Mouse (Mus musculus) intestine, embryonic 14.5 days (tissue): ENCODE measurements around the gene Ptbp3. TPM values are rescaled to one million over a fixed set of nuclear protein-coding genes. Genes with fewer than 3 reads are reported as not detected.

Experiments used
- ATAC-seq: fragments of 200-750 bp; cut with Nextera tagmentation; replicated peaks from 2 replicates; pipeline ENCODE4 v1.8.0; 2017; ENCODE audit warnings: low read depth, moderate number of reproducible peaks, moderate TSS enrichment, moderate library complexity; ENCODE audit not compliant: low FRiP score, low TSS enrichment
- DNase-seq: peaks from one replicate; pipeline ENCODE4 v3.0.0-alpha.2; 2018; ENCODE audit warnings: low spot score
- H3K27ac ChIP-seq: fragments of 300-500 bp; sonication (generic); 2 replicates; pipeline ENCODE4 v1.5.1; 2014; ENCODE audit warnings: low read depth, mild to moderate bottlenecking, control low read depth
- H3K27me3 ChIP-seq: fragments of 300-500 bp; sonication (generic); replicated peaks from 2 replicates; pipeline ENCODE4 v1.6.1; 2014; ENCODE audit warnings: low read length, control low read depth; ENCODE audit not compliant: control insufficient read depth, insufficient read depth
- H3K36me3 ChIP-seq: fragments of 300-500 bp; sonication (generic); 2 replicates; pipeline ENCODE4 v1.6.1; 2014; ENCODE audit warnings: low read length, control low read depth; ENCODE audit not compliant: control insufficient read depth, insufficient read depth
- H3K4me1 ChIP-seq: fragments of 300-500 bp; sonication (generic); replicated peaks from 2 replicates; pipeline ENCODE4 v1.6.1; 2014; ENCODE audit warnings: low read length, control low read depth, mixed read lengths; ENCODE audit not compliant: control insufficient read depth, insufficient read depth
- H3K4me2 ChIP-seq: fragments of 300-500 bp; sonication (generic); 2 replicates; pipeline ENCODE4 v1.6.1; 2014; ENCODE audit warnings: low read length
- H3K4me3 ChIP-seq: fragments of 300-500 bp; sonication (generic); 2 replicates; pipeline ENCODE4 v1.5.1; 2014; ENCODE audit warnings: low read depth, low read length, control low read depth, mixed read lengths
- H3K9ac ChIP-seq: fragments of 300-500 bp; sonication (generic); 2 replicates; pipeline ENCODE4 v1.6.1; 2014; ENCODE audit warnings: mild to moderate bottlenecking, low read length
- H3K9me3 ChIP-seq: fragments of 300-500 bp; sonication (generic); 2 replicates; pipeline ENCODE4 v1.6.1; 2016; ENCODE audit warnings: low read length, control low read depth; ENCODE audit not compliant: control insufficient read depth
- WGBS: fragments of 180-500 bp; shearing (Covaris S2); extraction: QIAGEN DNeasy Blood & Tissue Kit; methylation state at CpG from one replicate; pipeline ENCODE4 v1.1.7; 2014; 5-methylcytosine and 5-hydroxymethylcytosine counted together
- polyA plus RNA-seq: library from polyadenylated mRNA; unstranded; fragments of >200 nt; fragmentation: Nextera tagmentation; extraction: Ambion mirVana; gene quantifications from 2 replicates; pipeline ENCODE4 v1.2.1, GENCODE M21; 2014

Gene Ptbp3
- polyA plus RNA-seq, 1 experiment from 2014 or later = 73.7 TPM

GRCm38 (mm10) chr4:59491097-59491496 is 58.1 kb downstream of the Ptbp3 start:
- Histone ChIP-seq H3K9me3 (no peaks in the 10 kb centered on the region), H3K27ac (no peak overlapping the region), H3K27me3 (no peaks in the 10 kb centered on the region), H3K4me3 (no peak overlapping the region), H3K4me1 (no peaks in the 10 kb centered on the region), H3K36me3 (peaks cover 54% of the 10 kb centered on the region), H3K4me2 (no peak overlapping the region), H3K9ac (no peak overlapping the region)
- ATAC-seq (no peak), DNase-seq (no peak)
- WGBS = 93% methylated on average over 2 of the region's 2 CpGs

GRCm38 (mm10) chr4:59471306-59471705 is 77.9 kb downstream of the Ptbp3 start:
- H3K4me3 ChIP-seq = no peak overlapping the region
- ATAC-seq (no peak), DNase-seq (no peak)
- H3K4me2 ChIP-seq = no peak overlapping the region
- no peaks in the 10 kb centered on the region for H3K9me3 ChIP-seq
- H3K36me3 ChIP-seq = peaks cover 19% of the 10 kb centered on the region
- no peaks in the 10 kb centered on the region for H3K4me1 ChIP-seq
- no peak overlapping the region for H3K9ac ChIP-seq
- no peaks in the 10 kb centered on the region for H3K27me3 ChIP-seq
- H3K27ac ChIP-seq = no peak overlapping the region

DNA sequence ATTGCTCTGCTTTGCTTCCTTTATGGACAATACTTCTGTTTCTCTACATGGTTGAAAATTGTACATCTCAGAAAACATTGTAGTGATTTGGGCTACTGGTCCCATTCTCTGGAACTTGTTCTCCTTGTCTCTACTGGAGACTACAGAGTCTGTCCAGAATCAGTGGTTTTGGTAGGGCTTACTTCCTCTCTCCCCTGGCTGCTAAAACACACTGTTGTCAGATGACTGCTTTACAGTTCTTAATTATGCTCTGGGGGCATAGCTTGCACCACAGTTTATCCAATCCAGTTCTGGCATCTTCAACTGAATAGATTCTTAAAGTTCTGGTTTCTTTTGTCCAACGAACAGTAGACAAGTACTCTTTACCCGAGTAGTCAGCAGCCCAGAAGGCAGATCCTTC is 83.7 kb downstream of the Ptbp3 start:
- Histone ChIP-seq H3K4me2 (no peak overlapping the region), H3K27me3 (no peaks in the 10 kb centered on the region), H3K27ac (no peak overlapping the region), H3K4me1 (peaks cover 7% of the 10 kb centered on the region), H3K9ac (no peak overlapping the region), H3K36me3 (no peaks in the 10 kb centered on the region), H3K4me3 (no peak overlapping the region), H3K9me3 (no peaks in the 10 kb centered on the region)
- WGBS = 70% methylated on average over 2 of the region's 2 CpGs
- no peak for DNase-seq
- ATAC-seq = no peak

DNA sequence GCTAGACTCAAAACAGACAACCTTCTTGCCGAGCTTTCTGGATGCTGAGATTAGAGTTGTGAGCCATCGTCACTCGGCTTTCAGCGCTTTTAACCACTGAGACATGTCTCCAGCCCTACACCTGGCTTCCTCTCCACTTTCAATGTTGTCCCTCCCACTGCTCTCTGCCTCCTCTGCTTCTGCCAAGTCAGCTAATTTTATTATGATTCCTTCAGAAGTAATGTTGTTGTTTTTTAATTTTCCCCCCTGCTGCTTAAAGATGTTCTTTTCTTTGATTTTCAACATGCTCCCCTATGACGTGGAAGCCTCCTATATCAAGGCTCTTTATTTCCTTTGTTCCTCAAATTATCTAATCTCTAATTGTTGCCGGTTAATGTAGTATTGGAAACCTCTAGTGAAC is 84.5 kb downstream of the Ptbp3 start:
- no peaks in the 10 kb centered on the region for H3K27me3 ChIP-seq
- H3K4me1 ChIP-seq = peaks cover 10% of the 10 kb centered on the region
- no peaks in the 10 kb centered on the region for H3K9me3 ChIP-seq
- ATAC-seq = no peak
- no peak for DNase-seq
- 81% methylated on average over 6 of the region's 6 CpGs for WGBS
- no peak overlapping the region for H3K27ac ChIP-seq
- no peak overlapping the region for H3K4me3 ChIP-seq
- no peaks in the 10 kb centered on the region for H3K36me3 ChIP-seq
- no peak overlapping the region for H3K9ac ChIP-seq
- H3K4me2 ChIP-seq = no peak overlapping the region

- WGBS = 59% methylated on average over 6 of the region's 6 CpGs
- H3K4me2 ChIP-seq = no peak overlapping the region
- no peak overlapping the region for H3K4me3 ChIP-seq
- no peaks in the 10 kb centered on the region for H3K9me3 ChIP-seq
- no peaks in the 10 kb centered on the region for H3K27me3 ChIP-seq
- peaks cover 14% of the 10 kb centered on the region for H3K4me1 ChIP-seq
- ATAC-seq = no peak
- no peak overlapping the region for H3K9ac ChIP-seq
- H3K27ac ChIP-seq = no peak overlapping the region
- H3K36me3 ChIP-seq = no peaks in the 10 kb centered on the region
- DNase-seq = no peak
These were observed 86.7 kb downstream of the Ptbp3 start for GRCm38 (mm10) chr4:59462494-59462893.

GRCm38 (mm10) chr4:59461116-59461727 is 87.9 kb downstream of the Ptbp3 start:
- H3K27ac ChIP-seq = no peak overlapping the region
- H3K9ac ChIP-seq = no peak overlapping the region
- ATAC-seq (peak; percentile 70), DNase-seq (no peak)
- no peak overlapping the region for H3K4me3 ChIP-seq
- H3K4me1 ChIP-seq = peaks cover 14% of the 10 kb centered on the region
- no peak overlapping the region for H3K4me2 ChIP-seq
- no peaks in the 10 kb centered on the region for H3K27me3 ChIP-seq
- 58% methylated on average over 11 of the region's 11 CpGs for WGBS
- no peaks in the 10 kb centered on the region for H3K9me3 ChIP-seq
- H3K36me3 ChIP-seq = no peaks in the 10 kb centered on the region

- Histone ChIP-seq H3K27me3 (no peaks in the 10 kb centered on the region), H3K4me1 (peaks cover 14% of the 10 kb centered on the region), H3K9me3 (no peaks in the 10 kb centered on the region), H3K27ac (no peak overlapping the region), H3K9ac (no peak overlapping the region), H3K36me3 (no peaks in the 10 kb centered on the region), H3K4me2 (no peak overlapping the region), H3K4me3 (no peak overlapping the region)
- ATAC-seq (no peak), DNase-seq (no peak)
- WGBS = 46% methylated on average over 13 of the region's 13 CpGs
These were observed 89.8 kb downstream of the Ptbp3 start for GRCm38 (mm10) chr4:59459216-59459955.

DNA sequence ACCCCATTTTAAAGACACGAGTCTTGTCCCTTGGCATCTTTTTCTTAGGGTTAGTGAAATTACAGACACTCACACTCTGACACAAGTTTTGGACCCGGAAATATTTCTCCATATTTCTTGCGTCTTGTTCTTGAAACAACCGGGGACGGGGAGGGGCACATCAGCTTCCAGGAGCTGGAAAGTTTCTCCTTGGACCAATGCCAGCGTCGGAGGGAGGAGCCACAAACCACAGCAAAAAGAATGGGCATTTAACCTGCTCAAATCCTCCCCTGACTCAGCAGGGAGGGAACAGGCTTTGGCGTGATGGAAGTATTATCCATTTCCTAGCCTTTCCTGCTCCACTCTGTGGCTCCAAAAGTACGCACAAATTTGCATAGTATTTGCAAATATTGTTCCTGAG is 91.2 kb downstream of the Ptbp3 start:
- Histone ChIP-seq H3K4me1 (peaks cover 14% of the 10 kb centered on the region), H3K9ac (no peak overlapping the region), H3K4me2 (no peak overlapping the region), H3K27me3 (no peaks in the 10 kb centered on the region), H3K9me3 (no peaks in the 10 kb centered on the region), H3K4me3 (no peak overlapping the region), H3K27ac (no peak overlapping the region), H3K36me3 (no peaks in the 10 kb centered on the region)
- no peak for ATAC-seq
- DNase-seq = peak; percentile 66
- WGBS = 35% methylated on average over 9 of the region's 9 CpGs

GRCm38 (mm10) chr4:59457091-59457490 is 92.1 kb downstream of the Ptbp3 start:
- H3K36me3 ChIP-seq = no peaks in the 10 kb centered on the region

More at GRCm38 (mm10) chr4:59457091-59457490, 92.1 kb downstream of the Ptbp3 start:
- ATAC-seq = no peak
- Histone ChIP-seq H3K4me1 (peaks cover 14% of the 10 kb centered on the region), H3K9me3 (no peaks in the 10 kb centered on the region), H3K4me2 (no peak overlapping the region), H3K27ac (no peak overlapping the region), H3K4me3 (no peak overlapping the region), H3K27me3 (no peaks in the 10 kb centered on the region), H3K9ac (no peak overlapping the region)
- DNase-seq = peak; percentile 41
- WGBS = 90% methylated on average over 5 of the region's 5 CpGs
